Mouse (Mus musculus) T-helper 2 cell (primary cell): ENCODE data around the gene 2610301B20Rik.
"Not testable (repeated sequence)": the region's sequence is repeated elsewhere in the genome, so short reads cannot be mapped to it uniquely, and the experiment has no call there.

Source experiments
- in situ Hi-C: fragments of 300-600 bp; cut with MboI, MseI; formaldehyde crosslinking; loops from one replicate; pipeline ENCODE4 v1.15.1; 2025; ENCODE audit warnings: high pct_unique_total_duplicates

2610301B20Rik gene

DNA sequence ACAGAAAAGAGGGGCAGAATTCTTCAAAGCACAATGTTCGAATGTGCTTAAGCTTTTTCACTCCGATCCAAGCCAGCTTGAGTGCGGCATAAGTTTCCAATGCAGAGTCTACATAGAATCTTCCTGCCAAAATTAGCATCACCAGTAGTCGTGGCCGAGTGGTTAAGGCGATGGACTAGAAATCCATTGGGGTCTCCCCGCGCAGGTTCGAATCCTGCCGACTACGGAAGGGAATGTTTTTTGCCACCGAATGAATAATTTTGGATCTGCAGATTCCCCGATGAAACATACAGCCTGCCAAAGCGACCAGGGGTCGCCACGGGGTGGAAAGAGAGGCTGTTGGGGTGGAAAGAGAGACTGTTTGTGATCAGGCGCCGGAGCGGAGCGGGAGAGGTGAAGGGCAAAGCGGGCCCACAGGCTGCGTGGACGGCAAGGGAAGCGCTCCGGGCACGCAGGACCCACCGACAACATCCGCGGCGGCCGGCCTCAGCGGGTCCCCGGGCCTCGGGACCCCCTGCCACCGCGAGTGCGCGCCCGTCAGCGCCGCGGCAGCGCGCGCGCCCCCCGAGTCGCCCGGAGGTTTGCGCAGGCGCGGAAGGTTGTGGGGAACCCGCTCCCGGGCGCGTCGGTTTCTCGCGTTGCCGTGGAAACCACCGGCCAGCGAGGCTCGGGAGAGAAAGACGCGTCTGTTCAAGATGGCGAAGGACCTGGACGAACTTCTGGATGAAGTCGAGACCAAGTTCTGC lies at the start of gene 2610301B20Rik:
Gene 2610301B20Rik, plus strand, starts transcription at position 579 of the 746 bp plus-strand sequence.
- in situ Hi-C loops, result no loop called here

DNA sequence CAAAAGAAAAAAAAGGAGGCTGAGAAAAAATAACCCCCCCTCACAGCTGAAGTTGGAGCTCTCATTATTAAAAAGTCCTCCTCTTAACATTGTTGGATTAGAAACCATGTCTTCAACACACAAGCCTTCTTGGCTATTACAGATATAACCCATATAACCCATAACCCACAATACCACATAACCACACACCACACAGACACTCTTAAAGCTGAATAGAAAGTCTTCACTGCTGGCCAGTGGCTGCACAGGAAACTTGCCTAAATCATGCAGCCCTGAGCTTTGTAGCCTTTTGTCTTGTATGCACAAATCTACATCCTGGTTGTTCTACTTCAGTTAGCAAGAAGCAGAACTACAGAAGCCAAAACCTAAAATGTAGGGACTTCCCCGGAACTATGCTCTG lies 41.0 kb upstream of the 2610301B20Rik start:
- in situ Hi-C loops, result loop anchor here (25.0 kb wide), 2 partner anchors 546 to 971 kb away; no protein-coding TSS in a partner anchor

DNA sequence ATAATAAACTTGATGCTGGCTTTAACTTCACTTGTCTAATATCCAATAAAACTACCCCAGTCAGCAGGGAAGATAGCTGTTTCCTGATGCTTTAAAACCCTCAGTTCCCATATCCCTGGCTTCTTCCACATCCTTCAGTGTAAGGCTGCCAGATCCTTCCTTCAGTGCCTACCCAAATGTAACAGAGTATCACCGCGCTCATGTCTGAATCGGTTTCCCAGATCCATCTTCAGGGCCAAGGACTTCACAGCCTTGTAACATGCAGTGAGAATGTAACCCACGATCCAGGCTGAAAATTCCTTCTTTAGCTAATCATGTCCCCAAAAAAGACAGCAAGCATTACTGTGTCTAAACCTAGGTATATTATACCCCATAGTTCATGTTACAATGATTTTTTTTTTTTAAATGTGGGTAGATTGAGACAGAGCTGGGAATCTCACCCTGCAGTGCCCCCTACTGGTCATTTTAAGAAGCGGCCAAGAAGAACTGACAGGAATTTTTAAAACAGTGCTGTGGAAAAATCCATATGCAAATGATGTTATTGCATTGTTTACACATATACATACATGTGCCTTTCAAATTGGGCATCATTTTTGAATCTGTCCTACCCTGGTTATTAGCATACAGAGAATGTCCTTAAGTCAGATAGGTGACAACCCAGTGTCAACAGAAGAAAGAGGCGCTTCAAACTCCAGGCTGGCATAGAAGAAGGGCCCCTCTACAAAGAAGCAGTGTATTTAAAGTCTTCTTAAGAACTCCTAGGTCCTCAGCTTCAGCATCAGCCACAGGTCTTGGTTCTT lies 38.8 kb upstream of the 2610301B20Rik start:
- in situ Hi-C loops, result loop anchor here (25.0 kb wide), 2 partner anchors 548 to 973 kb away; no protein-coding TSS in a partner anchor

DNA sequence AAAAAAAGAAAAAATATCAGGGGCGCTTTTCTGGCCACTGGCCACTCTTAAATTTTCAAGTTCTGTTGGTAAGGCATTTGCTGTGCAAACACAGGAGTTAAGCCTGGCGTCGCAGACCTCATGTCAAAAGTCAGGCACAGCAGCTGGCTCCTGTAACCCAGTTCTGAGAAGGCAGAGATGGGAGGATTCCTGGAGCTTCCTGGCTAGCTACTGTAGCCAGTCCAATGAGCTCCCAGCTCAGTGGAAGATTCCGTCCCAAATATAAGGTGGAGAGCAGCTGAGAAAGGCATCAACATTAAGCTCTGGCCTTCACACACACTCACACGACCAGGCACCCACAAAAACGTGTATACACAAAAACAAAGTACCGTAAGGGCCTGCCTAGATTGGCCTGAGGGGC lies 28.4 kb upstream of the 2610301B20Rik start:
- in situ Hi-C loops, result loop anchor here (10.0 to 25.0 kb wide), 3 partner anchors 559 to 1521 kb away; no protein-coding TSS in a partner anchor

GRCm38 (mm10) chr4:10849812-10850211 lies 24.5 kb upstream of the 2610301B20Rik start:
- in situ Hi-C loops, result loop anchor here (10.0 to 25.0 kb wide), 3 partner anchors 563 to 1525 kb away; no protein-coding TSS in a partner anchor

GRCm38 (mm10) chr4:10851013-10851412 lies 23.3 kb upstream of the 2610301B20Rik start:
- in situ Hi-C loops, result no loop called here

DNA sequence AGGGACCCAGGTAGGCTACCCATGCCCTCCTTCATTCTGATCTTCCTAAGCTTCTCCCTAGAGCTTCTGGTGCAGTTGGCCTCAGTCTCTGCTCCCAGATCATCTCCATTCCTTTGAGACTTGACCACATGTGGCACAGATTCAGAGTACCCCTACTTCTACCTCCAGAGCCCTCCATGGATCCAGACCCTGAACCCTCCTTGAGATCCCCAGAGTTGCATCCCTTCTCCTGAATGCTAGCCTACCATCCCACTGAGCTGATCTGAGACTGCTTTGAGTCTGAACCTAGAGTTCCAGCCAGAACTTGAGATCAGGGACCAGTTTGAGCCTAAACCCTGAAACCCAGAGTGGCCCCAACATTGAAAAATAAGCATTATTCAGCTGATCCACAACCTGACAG lies 15.1 kb upstream of the 2610301B20Rik start:
- in situ Hi-C loops, result no loop called here

DNA sequence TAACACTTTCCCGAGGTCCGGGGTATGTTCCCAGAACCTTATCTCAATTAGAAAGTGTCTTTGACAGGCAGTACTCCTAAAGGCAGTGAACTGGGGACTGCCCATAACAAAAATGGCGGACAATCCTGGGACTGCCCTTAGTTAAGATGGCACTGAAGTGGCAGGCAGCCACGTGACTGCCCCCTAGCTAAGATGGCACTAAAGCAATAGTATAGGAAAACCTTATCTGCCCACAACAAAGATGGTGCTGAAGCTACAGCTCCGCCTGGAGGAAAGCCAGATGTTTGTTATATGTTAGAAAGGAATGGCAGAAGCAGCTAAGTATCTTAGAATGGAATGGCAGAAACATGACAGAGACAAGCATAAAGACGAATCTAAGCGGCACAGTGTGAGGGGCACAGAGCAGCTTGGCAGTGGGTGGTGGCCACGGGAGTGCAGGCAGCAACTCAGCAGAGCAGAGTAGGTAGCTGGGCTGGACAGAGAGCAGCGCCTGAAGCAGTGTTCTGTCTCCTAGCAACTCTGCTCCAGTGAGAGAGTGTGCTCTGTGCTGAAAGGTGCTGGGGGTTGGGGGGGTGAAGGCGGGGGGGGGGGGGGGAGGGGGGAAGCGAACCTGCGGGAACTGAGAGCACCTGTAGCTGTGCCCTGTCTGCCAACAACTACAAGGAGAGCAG lies 14.3 kb upstream of the 2610301B20Rik start:
- in situ Hi-C loops, result no loop called here

GRCm38 (mm10) chr4:10860825-10861224 lies 13.5 kb upstream of the 2610301B20Rik start:
- in situ Hi-C loops, result no loop called here

DNA sequence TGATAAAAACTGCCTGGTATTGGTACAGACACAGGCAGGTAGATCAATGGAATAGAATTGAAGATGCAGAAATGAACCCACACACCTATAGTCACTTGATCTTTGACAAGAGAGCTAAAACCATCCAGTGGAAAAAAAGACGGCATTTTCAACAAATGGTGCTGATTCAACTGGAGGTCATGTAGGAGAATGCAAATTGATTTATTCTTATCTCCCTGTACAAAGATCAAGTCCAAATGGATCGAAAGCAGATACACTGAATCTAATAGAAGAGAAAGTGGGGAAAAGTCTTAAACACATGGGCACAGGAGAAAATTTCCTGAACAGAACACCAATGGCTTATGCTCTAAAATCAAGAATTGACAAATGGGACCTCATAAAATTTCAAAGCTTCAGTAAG lies 11.4 kb upstream of the 2610301B20Rik start:
- in situ Hi-C loops, result not testable (repeated sequence)

- in situ Hi-C loops, result no loop called here
Measured at GRCm38 (mm10) chr4:10872231-10872630, 2.1 kb upstream of the 2610301B20Rik start.

DNA sequence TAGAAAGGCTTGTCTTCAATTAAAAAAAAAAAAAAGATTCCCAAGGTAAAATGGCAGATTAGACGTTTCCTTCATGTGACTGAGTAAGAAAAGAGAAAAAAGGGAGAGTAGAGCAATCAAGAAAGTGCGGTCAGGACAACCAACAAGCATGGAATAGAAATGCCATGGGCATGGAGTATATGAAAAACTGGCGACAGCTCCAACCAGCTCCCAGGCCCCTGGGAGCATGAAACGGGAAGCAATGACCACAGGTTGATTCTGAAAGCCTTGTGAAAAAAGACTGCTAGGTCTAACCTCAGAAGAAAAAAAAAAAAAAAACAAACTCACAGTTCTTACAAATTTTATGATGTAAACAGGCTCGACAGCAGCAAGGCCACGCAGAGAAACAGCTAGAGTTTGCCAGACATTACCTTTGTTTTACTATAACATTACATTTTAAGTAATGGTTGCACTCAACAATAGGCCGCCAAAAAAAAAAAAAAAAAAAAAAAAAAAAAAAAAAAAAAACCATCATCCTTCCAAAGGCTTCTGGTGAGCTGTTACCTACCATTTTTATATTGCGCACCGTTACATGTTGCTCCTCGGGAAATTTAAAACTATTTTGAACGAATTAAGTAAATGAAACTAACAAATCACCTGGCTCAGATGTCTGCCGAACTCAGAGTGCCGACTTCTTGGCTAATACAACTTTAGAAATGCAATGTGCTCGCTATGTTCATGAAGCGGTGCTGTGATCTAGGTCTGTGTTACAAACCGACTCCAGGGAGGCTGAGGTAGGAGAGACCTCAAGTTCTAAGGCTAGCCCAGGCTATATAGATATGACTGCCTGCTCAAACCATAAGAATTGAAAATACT lies 1.4 kb upstream of the 2610301B20Rik start:
- in situ Hi-C loops, result no loop called here

GRCm38 (mm10) chr4:10873549-10873919 lies 764 bp upstream of the 2610301B20Rik start:
- in situ Hi-C loops, result no loop called here

- in situ Hi-C loops, result no loop called here
Measured at GRCm38 (mm10) chr4:10874718-10875121, 422 bp downstream of the 2610301B20Rik start.

- in situ Hi-C loops, result no loop called here
Measured at GRCm38 (mm10) chr4:10875407-10875806, 1.1 kb downstream of the 2610301B20Rik start.

DNA sequence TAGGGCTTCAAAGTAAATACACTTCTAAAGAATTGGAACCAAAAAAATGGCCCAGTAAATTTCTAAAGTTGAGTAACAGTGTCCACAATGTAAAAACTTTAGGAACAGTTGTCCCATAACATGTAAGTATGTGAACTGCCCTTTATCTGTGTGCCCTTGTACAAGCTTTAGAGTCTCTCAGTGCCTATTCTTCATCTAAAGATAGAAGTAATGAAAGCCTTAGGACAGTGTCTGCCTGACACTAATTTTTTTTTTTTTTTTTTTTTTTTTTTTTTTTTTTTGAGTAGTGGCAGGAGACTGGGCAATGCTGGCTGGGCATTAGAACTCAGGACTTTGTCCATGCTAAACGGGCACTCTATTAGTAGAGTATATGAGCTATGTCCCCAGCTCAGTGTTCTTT lies 2.8 kb downstream of the 2610301B20Rik start:
- in situ Hi-C loops, result no loop called here

- in situ Hi-C loops, result no loop called here
Measured at GRCm38 (mm10) chr4:10883740-10884408, 9.6 kb downstream of the 2610301B20Rik start.

DNA sequence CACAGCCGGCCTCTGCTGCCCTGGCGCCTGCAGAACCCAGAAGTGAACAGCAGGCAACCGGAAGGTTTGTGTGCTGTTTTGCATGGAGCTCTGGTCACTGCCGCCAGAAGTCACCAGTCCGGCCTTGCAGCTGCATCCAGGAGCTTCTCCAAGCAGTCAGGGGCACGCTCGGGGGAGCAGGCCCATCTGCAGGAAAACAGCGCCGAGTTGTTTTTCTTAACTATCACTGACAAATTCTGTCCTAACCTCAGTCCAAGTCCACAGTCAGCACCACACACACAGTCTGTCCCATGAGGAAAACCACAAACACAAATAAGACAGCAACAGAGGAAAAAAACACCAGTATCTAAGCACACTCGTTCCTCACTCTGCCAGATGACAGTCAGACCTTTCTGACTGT lies 14.5 kb downstream of the 2610301B20Rik start:
- in situ Hi-C loops, result no loop called here

DNA sequence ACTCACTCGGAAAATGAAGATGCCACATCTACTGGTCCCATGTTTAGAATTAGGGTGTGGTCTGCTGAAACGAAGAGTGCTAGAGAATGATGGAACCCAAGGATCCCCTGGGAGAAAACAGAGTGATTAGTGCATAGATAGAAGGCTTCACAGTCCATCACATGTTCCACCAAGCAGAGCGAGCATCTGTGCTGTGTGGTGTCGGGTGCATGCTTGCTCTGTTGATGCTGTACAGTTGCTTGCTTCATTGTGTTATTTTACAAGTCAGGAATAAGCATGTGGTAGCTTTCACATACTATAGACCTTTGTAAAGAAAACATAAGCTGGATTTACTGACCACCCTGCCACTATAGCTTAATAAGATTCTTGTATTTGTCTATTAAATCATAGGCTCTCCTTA lies 22.0 kb downstream of the 2610301B20Rik start:
- in situ Hi-C loops, result no loop called here

DNA sequence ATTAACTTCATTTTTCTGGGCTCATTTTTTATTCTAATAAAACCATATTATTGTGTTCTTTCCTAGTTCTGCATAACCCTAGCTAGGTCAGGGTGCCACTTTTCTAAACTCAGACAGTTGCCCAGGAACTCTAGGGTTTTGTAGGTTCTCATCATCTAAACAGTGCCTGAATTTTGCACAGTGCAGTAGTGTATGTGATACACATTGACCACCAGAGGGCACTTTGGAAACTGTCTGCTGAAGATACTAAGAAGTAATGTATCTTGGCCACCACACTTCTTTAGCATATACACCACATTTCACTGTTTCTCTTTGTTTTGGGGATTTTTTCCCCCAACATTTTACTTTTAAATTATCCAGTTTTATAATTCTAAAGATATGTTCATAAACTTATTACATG lies 22.6 kb downstream of the 2610301B20Rik start:
- in situ Hi-C loops, result no loop called here
